Mouse (Mus musculus): ENCODE measurements around the gene Mfsd4a.

Mfsd4a gene

GRCm38 (mm10) chr1:131982907-131983306 is 85.0 kb downstream of the Mfsd4a start:
- DNase-seq = peak; percentile 72

- DNase-seq = peak; percentile 69
Observed at GRCm38 (mm10) chr1:131981378-131982013, 86.4 kb downstream of the Mfsd4a start.

GRCm38 (mm10) chr1:131980471-131980870 is 87.4 kb downstream of the Mfsd4a start:
- DNase-seq = no peak

- no peak for DNase-seq
Observed at GRCm38 (mm10) chr1:131976886-131977285, 91.0 kb downstream of the Mfsd4a start.

- DNase-seq = no peak
Observed at GRCm38 (mm10) chr1:131973991-131974390, 93.9 kb downstream of the Mfsd4a start.
